Mouse (Mus musculus) adrenal gland, postnatal 4 days (tissue): ENCODE results near the gene Gm3415. TPM values are rescaled to one million over a fixed set of nuclear protein-coding genes. Genes with fewer than 3 reads are reported as not detected.
"Not testable (repeated sequence)": the region's sequence is repeated elsewhere in the genome, so short reads cannot be mapped to it uniquely, and the experiment has no call there.

Experiments
- DNase-seq, 2 experiments: peaks; one replicate each; pipeline ENCODE4 v3.0.0; 2021 to 2022; ENCODE audit warnings: low spot score in 2 of 2, mixed read lengths in 2 of 2
- total RNA-seq, 2 experiments: library from RNA; stranded (reverse); gene quantifications; 2 replicates each; pipeline ENCODE4 v1.2.3; 2021

Gm3415 gene
- total RNA-seq, 2 experiments from 2014 or later, result not detected

DNA sequence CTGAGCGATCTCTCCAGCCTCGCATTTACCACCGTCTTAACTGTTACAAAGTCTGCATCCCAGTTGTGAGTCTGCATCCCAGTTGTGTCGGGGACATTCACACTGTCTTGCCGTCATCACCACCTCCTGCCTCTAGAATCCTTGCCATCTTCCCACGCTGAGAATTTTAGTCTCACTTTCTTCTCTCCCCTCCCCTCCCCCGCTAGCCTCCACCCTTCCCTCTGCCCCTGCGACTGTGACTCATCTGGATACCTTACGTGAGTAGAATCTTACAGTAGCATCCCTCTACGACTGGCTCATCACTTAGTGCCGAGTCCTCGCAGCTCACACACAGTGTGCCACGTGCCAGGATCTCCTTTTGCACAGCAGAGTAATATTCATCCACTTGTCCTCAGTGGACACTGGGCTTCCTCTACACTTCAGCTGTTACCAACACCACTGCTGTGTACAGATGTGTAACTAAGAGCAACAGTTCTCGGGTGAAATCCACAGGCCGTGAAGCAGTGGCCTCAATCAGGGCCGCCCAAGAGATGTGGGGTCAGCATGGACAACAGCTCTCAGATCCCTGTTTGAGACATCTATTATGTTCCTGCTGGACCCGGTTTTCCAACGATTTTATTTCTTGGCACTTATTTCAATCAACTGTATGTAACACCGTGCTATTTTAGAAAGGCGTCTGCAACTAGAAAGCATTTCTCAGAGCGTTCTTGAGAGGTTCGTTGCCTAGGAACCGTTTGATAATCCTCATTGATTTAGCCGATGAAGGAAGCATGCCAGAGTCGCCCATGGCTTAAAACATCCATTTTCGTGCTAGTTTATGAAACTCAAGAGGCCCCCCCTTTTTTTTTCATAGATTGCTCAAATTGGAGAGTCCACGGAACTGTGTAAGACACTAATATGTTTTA, 42.5 kb downstream of the Gm3415 start:
- DNase-seq, result no peak

DNA sequence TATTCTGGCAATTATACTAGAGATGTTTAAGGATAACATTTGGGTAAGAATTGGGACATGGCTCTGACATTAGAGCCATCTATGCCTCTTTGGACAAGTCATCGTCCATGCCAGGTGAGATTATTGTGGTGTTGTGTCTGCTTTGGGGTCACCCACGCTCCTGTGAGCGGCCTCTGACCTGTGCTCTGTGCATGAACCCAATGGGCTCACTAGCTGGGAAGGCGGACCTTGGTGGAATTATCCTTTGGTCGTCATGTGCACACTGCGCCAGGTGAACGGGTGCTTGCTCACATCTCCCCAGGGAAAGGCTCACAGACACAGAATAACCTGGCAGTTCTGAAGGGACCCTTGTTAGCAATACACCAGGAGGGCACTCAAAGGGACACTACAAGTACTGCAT, 43.3 kb downstream of the Gm3415 start:
- not testable (repeated sequence) for DNase-seq

DNA sequence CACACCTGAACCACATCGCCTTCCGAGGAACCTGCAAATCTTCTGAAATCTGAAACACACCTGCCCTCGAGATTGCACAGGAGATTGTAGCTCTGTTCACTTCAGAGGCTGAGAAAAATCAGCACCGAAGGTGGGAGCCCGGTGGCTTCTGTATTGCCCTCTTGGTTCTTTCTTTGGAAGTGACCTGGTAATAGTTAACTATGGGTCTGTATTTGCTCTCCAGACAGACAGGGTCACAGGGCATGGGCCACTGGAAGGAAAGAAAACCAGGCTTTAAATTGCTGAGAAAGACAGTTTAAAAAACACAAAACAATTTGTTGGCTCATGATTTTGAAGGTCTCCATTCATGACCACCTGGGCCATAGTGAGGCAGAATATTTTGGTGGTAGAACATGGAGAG, 44.0 kb downstream of the Gm3415 start:
- DNase-seq, result no peak

- no peak for DNase-seq
These were observed 50.3 kb downstream of the Gm3415 start for GRCm38 (mm10) chr5:146606221-146606620.

- DNase-seq, result no peak
These were observed 51.0 kb downstream of the Gm3415 start for GRCm38 (mm10) chr5:146606895-146607294.

DNA sequence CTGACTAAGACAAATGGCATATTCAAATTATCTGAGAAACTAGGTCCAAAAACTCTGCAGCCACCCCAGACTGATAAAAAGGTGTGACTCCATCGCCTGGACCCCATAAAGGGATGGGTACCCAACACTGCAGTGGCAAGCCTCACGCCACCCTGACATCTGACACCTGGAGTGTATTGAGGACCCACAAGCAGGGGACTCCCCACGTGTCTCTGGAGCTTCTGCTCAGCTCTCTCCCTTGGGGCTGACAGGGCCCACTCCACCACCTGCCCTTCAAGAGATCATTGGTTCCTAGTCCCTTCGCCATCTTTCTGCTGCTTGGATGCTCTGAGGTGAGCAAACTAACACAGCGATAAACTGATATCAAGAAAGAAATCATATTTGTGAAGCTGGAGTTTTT, 51.9 kb downstream of the Gm3415 start:
- no peak for DNase-seq

Other genes starting within 250 kb of the Gm3415 start
- gene Wasf3, start 171.2 kb upstream of the Gm3415 start, total RNA-seq, result 10 to 100 TPM; 21.5 TPM
- gene Gm6408, start 74.2 kb upstream of the Gm3415 start, total RNA-seq, result not detected
- not detected for gene Gm6370, start 64.8 kb upstream of the Gm3415 start, total RNA-seq
- not detected for gene 4930449I24Rik, start 53.7 kb upstream of the Gm3415 start, total RNA-seq
- not detected for gene Gm3402, start 42.0 kb upstream of the Gm3415 start, total RNA-seq
- gene Gm3404, start 30.3 kb upstream of the Gm3415 start, total RNA-seq, result not detected
- not detected for gene Gm3409, start 18.5 kb upstream of the Gm3415 start, total RNA-seq
- gene Gpr12, start 29.1 kb downstream of the Gm3415 start, total RNA-seq, result under 1 TPM; 0.20 to 0.59 TPM
- gene Usp12, start 238.9 kb downstream of the Gm3415 start, total RNA-seq, result 10 to 100 TPM; 35.8 to 36.3 TPM